Mouse (Mus musculus): ENCODE data around the gene Uts2r.

DNA sequence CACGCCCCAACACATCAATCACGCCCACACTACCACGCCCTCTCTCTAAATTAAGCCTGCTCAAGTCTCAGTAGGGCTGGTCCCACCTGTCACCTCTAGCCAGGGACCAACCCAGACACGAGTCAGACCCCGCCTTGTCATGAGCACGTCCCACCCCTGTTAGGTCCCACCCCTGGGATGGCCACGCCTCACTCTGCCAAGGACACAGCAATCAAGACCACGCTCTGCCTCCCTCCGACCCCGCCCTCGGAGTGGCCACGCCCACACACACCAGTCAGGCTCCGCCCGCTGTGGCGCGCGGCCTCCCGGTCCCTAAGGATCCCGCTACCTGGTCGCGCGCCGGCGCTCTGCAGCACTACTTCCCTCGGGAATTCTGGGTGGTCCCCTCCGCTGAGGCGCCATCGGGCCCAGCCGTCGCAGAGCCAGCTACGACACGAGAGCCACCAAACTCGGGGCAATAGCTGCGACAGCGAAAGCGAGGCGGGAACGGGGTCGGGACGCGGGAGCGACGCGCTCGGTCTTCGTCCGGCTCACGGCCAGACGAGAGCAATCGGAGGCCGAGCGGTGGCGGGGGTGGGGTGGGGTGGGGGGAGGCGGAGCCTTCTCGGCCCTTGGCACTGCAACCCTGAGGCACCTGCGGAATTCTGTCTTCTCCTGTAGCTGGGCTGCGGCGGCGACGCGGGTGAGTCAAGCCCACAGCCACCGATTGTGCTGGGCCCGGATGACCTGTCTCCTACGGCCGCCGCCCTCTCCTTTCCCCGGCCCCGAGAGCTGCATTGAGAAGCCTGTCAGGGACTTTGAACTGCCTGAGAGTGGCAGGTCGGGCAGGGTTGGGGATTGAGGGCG, 44.3 kb downstream of the Uts2r start, which contains the start of the genes Hexdc and Ogfod3:
- TF ChIP-seq CTCF (IDR thresholded peaks at IDR 0.05; ENCODE audit: low read depth) (no peak), EP300 (IDR thresholded peaks at IDR 0.05; ENCODE audit: low read depth) (no peak)

Measured in liver, embryonic 14.5 days (tissue).